Comparison of ENCODE assay signal across 16 mouse cellular contexts in genomic region chr12:75482781-75483180, GRCm38 (mm10).
A peak's percentile ranks its signal among the peaks of the same experiment; 100 is the strongest.
DNase-seq lines count a peak whose midpoint lies in the region; TF ChIP-seq lines count a peak whose summit lies in the region.
"Had no signal": no experiment of that assay in that cellular context is flagged by ENCODE, and none has a peak within 500 bp of the region (broad histone marks: within the 10 kb centered on the region; RNA-seq: fewer than 3 reads in every experiment).

No protein-coding gene starts in this region.

- no peak for TF ChIP-seq CTCF in heart, adult 2 months (IDR thresholded peaks at IDR 0.05)
- no peak for TF ChIP-seq CTCF in ES-Bruce4 (IDR thresholded peaks at IDR 0.05; ENCODE audit: low read depth, low read length)

- peaks cover 9% of the 10 kb centered on the region for H3K36me3 ChIP-seq in heart, adult 2 months (ENCODE audit: control insufficient read depth, insufficient read depth, low read length)
- no peaks in the 10 kb centered on the region for H3K36me3 ChIP-seq in ES-Bruce4 (ENCODE audit: control insufficient read depth, insufficient read depth, low read length, poor library complexity, severe bottlenecking)
- H3K36me3 ChIP-seq: forebrain, embryonic 15.5 days had no signal

- DNase-seq in heart, adult 11 months = peak; percentile 51
- DNase-seq in heart, adult 2 months = no peak
- DNase-seq in MEL-GATA-1-ER (ENCODE audit: extremely low read depth, low read depth) = peak; percentile 7
- peak; percentile 18 for DNase-seq in c-Kit-positive CD71-positive TER-119-positive erythroid progenitor cells, embryonic 14.5 days (ENCODE audit: low spot score)
- DNase-seq in thymus, postnatal 0 days (ENCODE audit: low spot score) = no peak
- DNase-seq in embryo, embryonic 11 days = no peak
- DNase-seq: adrenal gland, adult 8-10 months; adrenal gland, postnatal 36 days; cerebellum, adult 11-12 months; cerebellum, adult 9-10 months; cerebellum, postnatal 36 days had no signal

- intact Hi-C loops in heart, adult 2 months (cut with DNase I) = no loop called here

- no peak overlapping the region for H3K9ac ChIP-seq in heart, adult 2 months (ENCODE audit: low read depth, low read length)
- no peak overlapping the region for H3K9ac ChIP-seq in ES-Bruce4 (ENCODE audit: low read depth, poor library complexity, severe bottlenecking)
- H3K9ac ChIP-seq: forebrain, embryonic 15.5 days; heart, embryonic 12.5 days; hindbrain, embryonic 14.5 days had no signal

- no peaks in the 10 kb centered on the region for H3K27me3 ChIP-seq in heart, adult 2 months (ENCODE audit: control insufficient read depth, insufficient read depth, low read length)
- no peaks in the 10 kb centered on the region for H3K27me3 ChIP-seq in ES-Bruce4 (ENCODE audit: control insufficient read depth, insufficient read depth, low read length, poor library complexity, severe bottlenecking)
- H3K27me3 ChIP-seq: forebrain, embryonic 15.5 days; heart, embryonic 12.5 days had no signal

- TF ChIP-seq EP300 in heart, adult 2 months (IDR thresholded peaks at IDR 0.05; ENCODE audit: insufficient read depth, low read depth, low read length) = no peak
- TF ChIP-seq EP300 in ES-Bruce4 (IDR thresholded peaks at IDR 0.05; ENCODE audit: insufficient read depth, low read depth, low read length) = 0 out of 2 replicates have a peak, but pooled peaks have one; percentile 49

- no peak for TF ChIP-seq POLR2A in heart, adult 2 months (IDR thresholded peaks at IDR 0.05; ENCODE audit: insufficient read depth, low read depth, low read length)
- no peak for TF ChIP-seq POLR2A in ES-Bruce4 (IDR thresholded peaks at IDR 0.05; ENCODE audit: insufficient read depth, low read length)

- 84% methylated on average over 3 of the region's 3 CpGs for WGBS in heart, adult 2 months

- H3K9me3 ChIP-seq in ES-Bruce4 (replicated peaks; ENCODE audit: control insufficient read depth, insufficient read depth, low read length, poor library complexity, severe bottlenecking) = no peaks in the 10 kb centered on the region
- H3K9me3 ChIP-seq: forebrain, embryonic 15.5 days; heart, embryonic 12.5 days; hindbrain, embryonic 10.5 days had no signal

- H3K27ac ChIP-seq in heart, adult 2 months = no peak overlapping the region
- H3K27ac ChIP-seq in ES-Bruce4 (ENCODE audit: insufficient read depth, low read length) = peak overlapping the region; percentile 51
- H3K27ac ChIP-seq: forebrain, embryonic 15.5 days; hindbrain, embryonic 10.5 days; hindbrain, embryonic 14.5 days had no signal

- H3K4me1 ChIP-seq in heart, adult 2 months (ENCODE audit: control insufficient read depth, insufficient read depth, low read length) = peaks cover 5% of the 10 kb centered on the region
- peaks cover 2% of the 10 kb centered on the region for H3K4me1 ChIP-seq in ES-Bruce4 (ENCODE audit: control insufficient read depth, insufficient read depth, low read length)
- H3K4me1 ChIP-seq: hindbrain, embryonic 10.5 days had no signal

- peaks cover 2% of the 10 kb centered on the region; the same call in 1 of the 2 replicates for H3K79me2 ChIP-seq in heart, adult 2 months (replicated peaks; ENCODE audit: control insufficient read depth, insufficient read depth, low read length)

- H3K4me3 ChIP-seq in heart, adult 2 months = no peak overlapping the region
- H3K4me3 ChIP-seq in ES-Bruce4 (ENCODE audit: low read depth, low read length) = no peak overlapping the region
- H3K4me3 ChIP-seq: forebrain, embryonic 15.5 days; heart, embryonic 12.5 days; hindbrain, embryonic 10.5 days had no signal

Comparison
In these comparisons a context has a peak if more than half of its experiments do, and no peak if none do; other contexts are left out.
1. DNase-seq: peak in heart, adult 11 months (single experiment), MEL-GATA-1-ER (single experiment) and c-Kit-positive CD71-positive TER-119-positive erythroid progenitor cells, embryonic 14.5 days (single experiment); none in heart, adult 2 months (0 of 2), thymus, postnatal 0 days (single experiment) and embryo, embryonic 11 days (single experiment).